Mouse (Mus musculus): ENCODE measurements around the gene Zbtb1. TPM values are rescaled to one million over a fixed set of nuclear protein-coding genes. Genes with fewer than 3 reads are reported as not detected.

The Zbtb1 gene
- 5.5 and 6.2 TPM in 2 replicates for polyA plus RNA-seq (2012)

GRCm38 (mm10) chr12:76369978-76370830 is at the start of gene Zbtb1:
TSS of gene Zbtb1 (plus strand) at chr12:76370266.

DNA sequence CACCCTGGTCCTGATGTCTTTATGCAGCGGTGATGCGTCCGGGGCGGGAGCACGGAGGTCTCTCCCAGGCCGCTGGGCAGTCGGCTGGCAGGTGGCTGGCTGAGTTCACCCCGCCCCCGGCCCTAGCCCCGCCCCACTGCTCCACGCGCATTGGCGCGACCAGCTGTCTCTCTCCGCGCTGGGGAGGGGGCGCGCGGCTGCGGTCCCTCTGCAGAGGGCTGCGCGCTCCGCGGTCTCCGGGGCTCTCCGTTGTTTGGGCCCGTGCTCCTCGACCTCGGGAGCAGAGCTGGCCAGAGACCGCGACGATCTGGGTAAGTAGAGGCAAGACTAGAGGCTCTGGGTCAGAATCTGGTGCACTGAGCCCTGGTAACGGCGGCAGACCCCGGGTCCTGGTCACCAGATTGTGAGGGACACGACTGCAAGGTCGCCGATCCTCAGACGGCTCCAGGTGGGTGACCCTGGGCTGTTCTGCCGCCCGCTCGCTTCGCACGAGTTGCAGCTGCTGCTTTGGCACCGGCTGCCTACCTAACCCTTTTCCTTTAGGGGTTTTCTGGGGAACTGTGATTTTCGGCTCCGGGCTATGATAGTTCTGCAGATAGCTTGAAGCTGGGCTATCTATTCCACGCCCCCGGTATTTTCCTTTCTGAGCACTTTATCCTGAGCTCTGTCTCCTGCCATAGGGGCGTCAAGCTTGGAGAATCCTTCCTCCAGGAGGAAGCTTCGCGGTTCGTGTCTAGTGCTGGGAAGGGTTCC is 45.2 kb upstream of the Zbtb1 start, which contains the start of gene Akap5:
Gene Akap5, plus strand, starts transcription at position 213 of the 753 bp plus-strand sequence.

GRCm38 (mm10) chr12:76369206-76369977 is 674 bp upstream of the Zbtb1 start, which contains the start of gene Zbtb25:
TSS of gene Zbtb25 (minus strand) at chr12:76369602.

GRCm38 (mm10) chr12:76403886-76404537 is 33.9 kb downstream of the Zbtb1 start, which contains the start of gene Hspa2:
TSS of gene Hspa2 (plus strand) at chr12:76404176.

DNA sequence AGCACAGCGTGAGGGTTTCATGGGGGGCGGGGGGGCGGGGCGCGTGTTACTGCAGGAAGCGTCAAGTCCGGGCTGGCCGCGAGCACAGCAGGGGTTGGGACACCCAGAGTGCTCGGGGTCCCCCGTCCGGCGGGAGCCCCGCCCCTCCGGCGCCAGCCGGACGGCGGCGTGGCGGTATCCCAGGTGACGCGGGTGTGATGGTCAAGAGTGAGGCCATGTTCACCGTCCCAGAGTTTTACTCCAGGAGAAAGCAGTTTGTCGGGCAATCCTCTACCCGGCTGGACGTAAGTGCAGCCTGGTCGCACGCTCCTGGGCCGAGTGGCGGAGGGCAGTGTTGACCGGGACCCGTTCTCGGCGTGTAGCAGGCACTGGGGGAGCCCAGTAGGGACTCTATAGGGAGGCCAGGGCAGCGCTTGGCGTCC is 47.4 kb downstream of the Zbtb1 start, which contains the start of gene Ppp1r36:
Gene Ppp1r36, plus strand, starts transcription at position 106 of the 422 bp plus-strand sequence.

Other genes with a start within 250 kb of the Zbtb1 start
- not detected in 2 replicates for gene Esr2, start 193.0 kb upstream of the Zbtb1 start, polyA plus RNA-seq (2012)
- gene Tex21, start 123.5 kb upstream of the Zbtb1 start, polyA plus RNA-seq (2012) = 0.06 TPM in 1 of 2 replicates, not detected in the other
- 69.8 and 93.8 TPM in 2 replicates for gene Mthfd1, start 115.0 kb upstream of the Zbtb1 start, polyA plus RNA-seq (2012)
- 0.12 and 0.31 TPM in 2 replicates for gene Akap5, start 45.4 kb upstream of the Zbtb1 start, polyA plus RNA-seq (2012)
- gene Zbtb25, start 664 bp upstream of the Zbtb1 start, polyA plus RNA-seq (2012) = 11.2 TPM in 2 replicates
- 18.2 and 20.2 TPM in 2 replicates for gene Hspa2, start 33.9 kb downstream of the Zbtb1 start, polyA plus RNA-seq (2012)
- 0.04 TPM in 1 of 2 replicates, not detected in the other for gene Ppp1r36, start 47.3 kb downstream of the Zbtb1 start, polyA plus RNA-seq (2012)
- gene Plekhg3, start 160.6 kb downstream of the Zbtb1 start, polyA plus RNA-seq (2012) = 12.8 and 16.0 TPM in 2 replicates